Mouse (Mus musculus): ENCODE results near the gene Usp19. TPM values are rescaled to one million over a fixed set of nuclear protein-coding genes. Genes with fewer than 3 reads are reported as not detected.

The Usp19 gene
- polyA plus RNA-seq, 1 experiment from 2014 or later: 79.1 TPM

- ATAC-seq (ENCODE audit: low FRiP score, low TSS enrichment): no peak
- H3K4me3 ChIP-seq (ENCODE audit: low read length): peak overlapping the region; percentile 68
Measured at GRCm38 (mm10) chr9:108480813-108481519, 9.4 kb upstream of the Usp19 start.

GRCm38 (mm10) chr9:108481520-108482210 lies 8.7 kb upstream of the Usp19 start:
- Histone ChIP-seq H3K9me3 (ENCODE audit: low read length) (no peaks in the 10 kb centered on the region), H3K4me2 (replicated peaks; ENCODE audit: low read depth, low read length) (no peak overlapping the region), H3K4me1 (ENCODE audit: insufficient read depth, low read length) (peaks cover 19% of the 10 kb centered on the region), H3K4me3 (ENCODE audit: low read length) (no peak overlapping the region), H3K9ac (replicated peaks; ENCODE audit: low read length) (0 out of 2 replicates have a peak overlapping the region, but pooled peaks have one; percentile 8), H3K36me3 (ENCODE audit: insufficient read depth, low read length) (peaks cover 44% of the 10 kb centered on the region), H3K27me3 (ENCODE audit: insufficient read depth, low read length) (no peaks in the 10 kb centered on the region), H3K27ac (ENCODE audit: low read length) (no peak overlapping the region)
- 91% methylated on average over 19 of the region's 19 CpGs for WGBS
- no peak for ATAC-seq (ENCODE audit: low FRiP score, low TSS enrichment)

More at GRCm38 (mm10) chr9:108480813-108481519, 9.4 kb upstream of the Usp19 start:
- Histone ChIP-seq H3K4me2 (replicated peaks; ENCODE audit: low read depth, low read length) (peak overlapping the region; percentile 87), H3K27ac (ENCODE audit: low read length) (no peak overlapping the region), H3K36me3 (ENCODE audit: insufficient read depth, low read length) (peaks cover 37% of the 10 kb centered on the region), H3K9me3 (ENCODE audit: low read length) (no peaks in the 10 kb centered on the region), H3K27me3 (ENCODE audit: insufficient read depth, low read length) (no peaks in the 10 kb centered on the region), H3K4me1 (ENCODE audit: insufficient read depth, low read length) (peaks cover 19% of the 10 kb centered on the region), H3K9ac (replicated peaks; ENCODE audit: low read length) (peak overlapping the region; percentile 81)
- 91% methylated on average over 28 of the region's 28 CpGs for WGBS

- Histone ChIP-seq H3K36me3 (ENCODE audit: insufficient read depth, low read length) (peaks cover 59% of the 10 kb centered on the region), H3K4me2 (replicated peaks; ENCODE audit: low read depth, low read length) (no peak overlapping the region), H3K9ac (replicated peaks; ENCODE audit: low read length) (no peak overlapping the region), H3K4me1 (ENCODE audit: insufficient read depth, low read length) (peaks cover 19% of the 10 kb centered on the region), H3K27me3 (ENCODE audit: insufficient read depth, low read length) (no peaks in the 10 kb centered on the region), H3K27ac (ENCODE audit: low read length) (no peak overlapping the region), H3K4me3 (ENCODE audit: low read length) (no peak overlapping the region), H3K9me3 (ENCODE audit: low read length) (no peaks in the 10 kb centered on the region)
- no peak for ATAC-seq (ENCODE audit: low FRiP score, low TSS enrichment)
- 86% methylated on average over 18 of the region's 18 CpGs for WGBS
Measured at GRCm38 (mm10) chr9:108483051-108483790, 7.2 kb upstream of the Usp19 start.

- Histone ChIP-seq H3K4me3 (ENCODE audit: low read length) (no peak overlapping the region), H3K9me3 (ENCODE audit: low read length) (no peaks in the 10 kb centered on the region), H3K36me3 (ENCODE audit: insufficient read depth, low read length) (peaks cover 67% of the 10 kb centered on the region), H3K9ac (replicated peaks; ENCODE audit: low read length) (no peak overlapping the region), H3K4me1 (ENCODE audit: insufficient read depth, low read length) (peaks cover 18% of the 10 kb centered on the region), H3K27ac (ENCODE audit: low read length) (no peak overlapping the region), H3K4me2 (replicated peaks; ENCODE audit: low read depth, low read length) (no peak overlapping the region), H3K27me3 (ENCODE audit: insufficient read depth, low read length) (no peaks in the 10 kb centered on the region)
- ATAC-seq (ENCODE audit: low FRiP score, low TSS enrichment): no peak
- 92% methylated on average over 15 of the region's 15 CpGs for WGBS
Measured at GRCm38 (mm10) chr9:108484021-108484420, 6.4 kb upstream of the Usp19 start.

- H3K9me3 ChIP-seq (ENCODE audit: low read length): no peaks in the 10 kb centered on the region
- peaks cover 14% of the 10 kb centered on the region for H3K4me1 ChIP-seq (ENCODE audit: insufficient read depth, low read length)
- WGBS: 98% methylated on average over 19 of the region's 19 CpGs
- no peak overlapping the region for H3K27ac ChIP-seq (ENCODE audit: low read length)
- no peak for ATAC-seq (ENCODE audit: low FRiP score, low TSS enrichment)
- H3K4me2 ChIP-seq (replicated peaks; ENCODE audit: low read depth, low read length): no peak overlapping the region
- no peaks in the 10 kb centered on the region for H3K27me3 ChIP-seq (ENCODE audit: insufficient read depth, low read length)
- H3K4me3 ChIP-seq (ENCODE audit: low read length): no peak overlapping the region
- H3K9ac ChIP-seq (replicated peaks; ENCODE audit: low read length): no peak overlapping the region
- peaks cover 75% of the 10 kb centered on the region for H3K36me3 ChIP-seq (ENCODE audit: insufficient read depth, low read length)
Measured at GRCm38 (mm10) chr9:108485301-108485875, 5.0 kb upstream of the Usp19 start.

- no peaks in the 10 kb centered on the region for H3K27me3 ChIP-seq (ENCODE audit: insufficient read depth, low read length)
- no peak overlapping the region for H3K4me3 ChIP-seq (ENCODE audit: low read length)
- no peak overlapping the region for H3K4me2 ChIP-seq (replicated peaks; ENCODE audit: low read depth, low read length)
- no peak overlapping the region for H3K9ac ChIP-seq (replicated peaks; ENCODE audit: low read length)
- H3K9me3 ChIP-seq (ENCODE audit: low read length): no peaks in the 10 kb centered on the region
- no peak for ATAC-seq (ENCODE audit: low FRiP score, low TSS enrichment)
- peaks cover 70% of the 10 kb centered on the region for H3K36me3 ChIP-seq (ENCODE audit: insufficient read depth, low read length)
- 94% methylated on average over 8 of the region's 8 CpGs for WGBS
- peaks cover 15% of the 10 kb centered on the region for H3K4me1 ChIP-seq (ENCODE audit: insufficient read depth, low read length)
- no peak overlapping the region for H3K27ac ChIP-seq (ENCODE audit: low read length)
Measured at GRCm38 (mm10) chr9:108486973-108487530, 3.4 kb upstream of the Usp19 start.

DNA sequence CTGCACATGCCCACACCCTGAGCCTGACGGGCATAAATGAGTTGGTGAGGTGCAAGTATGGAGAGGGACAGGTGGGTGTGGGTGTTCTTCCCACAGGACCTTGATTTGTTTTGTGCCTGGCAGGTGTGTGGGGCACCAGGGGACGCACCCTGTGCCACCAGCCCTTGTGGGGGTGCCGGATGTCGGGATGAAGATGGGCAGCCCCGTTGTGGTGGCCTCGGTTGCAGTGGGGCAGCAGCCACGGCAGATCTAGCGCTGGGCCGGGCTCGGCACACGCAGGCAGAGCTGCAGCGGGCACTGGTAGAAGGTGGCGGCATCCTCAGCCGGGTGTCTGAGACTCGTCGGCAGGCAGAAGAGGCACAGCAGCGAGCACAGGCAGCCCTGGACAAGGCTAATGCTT lies 2.0 kb upstream of the Usp19 start:
- H3K9me3 ChIP-seq (ENCODE audit: low read length): no peaks in the 10 kb centered on the region

DNA sequence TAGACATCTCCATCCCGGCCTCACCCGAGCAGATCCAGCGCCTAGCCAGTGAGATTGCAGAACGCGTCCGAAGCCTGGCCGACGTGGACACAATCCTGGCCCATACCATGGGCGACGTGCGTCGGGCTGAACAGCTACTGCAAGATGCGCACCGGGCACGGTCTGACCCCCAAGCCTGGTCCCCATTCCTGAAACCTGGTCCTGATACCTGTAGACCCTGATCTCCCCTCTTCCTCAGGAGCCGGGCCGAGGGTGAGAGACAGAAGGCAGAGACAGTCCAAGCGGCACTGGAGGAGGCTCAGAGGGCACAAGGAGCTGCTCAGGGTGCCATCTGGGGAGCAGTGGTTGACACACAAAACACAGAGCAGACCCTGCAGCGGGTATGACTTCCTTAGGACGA lies 1.2 kb upstream of the Usp19 start:
- no peak for ATAC-seq (ENCODE audit: low FRiP score, low TSS enrichment)
- H3K36me3 ChIP-seq (ENCODE audit: insufficient read depth, low read length): peaks cover 76% of the 10 kb centered on the region
- 95% methylated on average over 20 of the region's 20 CpGs for WGBS
- H3K4me1 ChIP-seq (ENCODE audit: insufficient read depth, low read length): peaks cover 21% of the 10 kb centered on the region
- no peak overlapping the region for H3K9ac ChIP-seq (replicated peaks; ENCODE audit: low read length)
- no peak overlapping the region for H3K4me2 ChIP-seq (replicated peaks; ENCODE audit: low read depth, low read length)
- H3K27ac ChIP-seq (ENCODE audit: low read length): no peak overlapping the region
- H3K27me3 ChIP-seq (ENCODE audit: insufficient read depth, low read length): no peaks in the 10 kb centered on the region
- no peaks in the 10 kb centered on the region for H3K9me3 ChIP-seq (ENCODE audit: low read length)
- H3K4me3 ChIP-seq (ENCODE audit: low read length): no peak overlapping the region

More for the DNA sequence above, 2.0 kb upstream of the Usp19 start:
- Histone ChIP-seq H3K4me3 (ENCODE audit: low read length) (no peak overlapping the region), H3K36me3 (ENCODE audit: insufficient read depth, low read length) (peaks cover 76% of the 10 kb centered on the region), H3K9ac (replicated peaks; ENCODE audit: low read length) (no peak overlapping the region), H3K27me3 (ENCODE audit: insufficient read depth, low read length) (no peaks in the 10 kb centered on the region), H3K27ac (ENCODE audit: low read length) (no peak overlapping the region), H3K4me2 (replicated peaks; ENCODE audit: low read depth, low read length) (no peak overlapping the region), H3K4me1 (ENCODE audit: insufficient read depth, low read length) (peaks cover 21% of the 10 kb centered on the region)
- 94% methylated on average over 17 of the region's 17 CpGs for WGBS
- ATAC-seq (ENCODE audit: low FRiP score, low TSS enrichment): no peak

GRCm38 (mm10) chr9:108489702-108490558 lies 472 bp upstream of the Usp19 start:
- ATAC-seq (ENCODE audit: low FRiP score, low TSS enrichment): peak; percentile 28

More at GRCm38 (mm10) chr9:108489702-108490558, 472 bp upstream of the Usp19 start:
- Histone ChIP-seq H3K4me3 (ENCODE audit: low read length) (peak overlapping the region; percentile 95), H3K27ac (ENCODE audit: low read length) (peak overlapping the region; percentile 98), H3K9me3 (ENCODE audit: low read length) (no peaks in the 10 kb centered on the region), H3K4me1 (ENCODE audit: insufficient read depth, low read length) (peaks cover 21% of the 10 kb centered on the region), H3K4me2 (replicated peaks; ENCODE audit: low read depth, low read length) (peak overlapping the region; percentile 92), H3K27me3 (ENCODE audit: insufficient read depth, low read length) (no peaks in the 10 kb centered on the region), H3K9ac (replicated peaks; ENCODE audit: low read length) (peak overlapping the region; percentile 94), H3K36me3 (ENCODE audit: insufficient read depth, low read length) (peaks cover 78% of the 10 kb centered on the region)
- 62% methylated on average over 26 of the region's 26 CpGs for WGBS

Data from kidney, embryonic 16.5 days (tissue).